Mouse (Mus musculus): Measurements from ENCODE around the gene Trim37. TPM values are rescaled to one million over a fixed set of nuclear protein-coding genes. Genes with fewer than 3 reads are reported as not detected.

Trim37 gene
- total and polyA plus RNA-seq, 2 experiments: 1.2 to 6.3 TPM

GRCm38 (mm10) chr11:87125562-87125961 lies 1.3 kb upstream of the Trim37 start:
- H3K27ac ChIP-seq (replicated peaks; ENCODE audit: insufficient read depth, low read depth, low read length): no peak overlapping the region
- peaks cover 2% of the 10 kb centered on the region; the same call in 1 of the 2 replicates for H3K4me1 ChIP-seq (ENCODE audit: control insufficient read depth, insufficient read depth, low read length)
- no peaks in the 10 kb centered on the region; the same call in 1 of the 2 replicates for H3K79me2 ChIP-seq (ENCODE audit: control insufficient read depth, insufficient read depth, low read length)
- no peak overlapping the region for H3K9ac ChIP-seq (ENCODE audit: low read depth, low read length)
- no peak for DNase-seq (ENCODE audit: extremely low read depth, low read depth, low spot score)
- no peaks in the 10 kb centered on the region for H3K27me3 ChIP-seq (ENCODE audit: control insufficient read depth, insufficient read depth, low read length)
- H3K4me3 ChIP-seq (ENCODE audit: insufficient read depth, low read depth, low read length): no peak overlapping the region
- no peak for TF ChIP-seq POLR2A (IDR thresholded peaks at IDR 0.05; ENCODE audit: extremely low read depth, insufficient read depth, low read length)
- TF ChIP-seq CTCF (IDR thresholded peaks at IDR 0.05; ENCODE audit: low read depth, low read length): no peak
- H3K36me3 ChIP-seq (ENCODE audit: control insufficient read depth, insufficient read depth, low read length): no peaks in the 10 kb centered on the region
- 73% methylated on average over 4 of the region's 4 CpGs for WGBS

GRCm38 (mm10) chr11:87126281-87126823 lies 525 bp upstream of the Trim37 start:
- H3K27ac ChIP-seq (replicated peaks; ENCODE audit: insufficient read depth, low read depth, low read length): 0 out of 2 replicates have a peak overlapping the region, but pooled peaks have one; percentile 4

GRCm38 (mm10) chr11:87136233-87136632 lies 9.4 kb downstream of the Trim37 start:
- TF ChIP-seq CTCF (IDR thresholded peaks at IDR 0.05; ENCODE audit: low read depth, low read length) (no peak), POLR2A (IDR thresholded peaks at IDR 0.05; ENCODE audit: extremely low read depth, insufficient read depth, low read length) (no peak)
- Histone ChIP-seq H3K4me3 (ENCODE audit: insufficient read depth, low read depth, low read length) (no peak overlapping the region), H3K9ac (ENCODE audit: low read depth, low read length) (no peak overlapping the region), H3K27ac (replicated peaks; ENCODE audit: insufficient read depth, low read depth, low read length) (no peak overlapping the region), H3K27me3 (ENCODE audit: control insufficient read depth, insufficient read depth, low read length) (no peaks in the 10 kb centered on the region), H3K4me1 (ENCODE audit: control insufficient read depth, insufficient read depth, low read length) (no peaks in the 10 kb centered on the region), H3K79me2 (ENCODE audit: control insufficient read depth, insufficient read depth, low read length) (no peaks in the 10 kb centered on the region), H3K36me3 (ENCODE audit: control insufficient read depth, insufficient read depth, low read length) (no peaks in the 10 kb centered on the region; the same call in 1 of the 2 replicates)
- WGBS: 98% methylated on average over 4 of the region's 4 CpGs
- DNase-seq (ENCODE audit: extremely low read depth, low read depth, low spot score): no peak

More at GRCm38 (mm10) chr11:87126281-87126823, 525 bp upstream of the Trim37 start:
- 8% methylated on average over 12 of the region's 12 CpGs for WGBS
- Histone ChIP-seq H3K79me2 (ENCODE audit: control insufficient read depth, insufficient read depth, low read length) (no peaks in the 10 kb centered on the region; the same call in 1 of the 2 replicates), H3K9ac (ENCODE audit: low read depth, low read length) (peak overlapping the region; percentile 32; the same call in 1 of the 2 replicates), H3K4me3 (ENCODE audit: insufficient read depth, low read depth, low read length) (peak overlapping the region; percentile 40), H3K4me1 (ENCODE audit: control insufficient read depth, insufficient read depth, low read length) (peaks cover 2% of the 10 kb centered on the region; the same call in 1 of the 2 replicates), H3K36me3 (ENCODE audit: control insufficient read depth, insufficient read depth, low read length) (no peaks in the 10 kb centered on the region), H3K27me3 (ENCODE audit: control insufficient read depth, insufficient read depth, low read length) (no peaks in the 10 kb centered on the region)
- DNase-seq (ENCODE audit: extremely low read depth, low read depth, low spot score): no peak
- no peak for TF ChIP-seq POLR2A (IDR thresholded peaks at IDR 0.05; ENCODE audit: extremely low read depth, insufficient read depth, low read length)
- TF ChIP-seq CTCF (IDR thresholded peaks at IDR 0.05; ENCODE audit: low read depth, low read length): no peak

- DNase-seq (ENCODE audit: extremely low read depth, low read depth, low spot score): no peak
- H3K27me3 ChIP-seq (ENCODE audit: control insufficient read depth, insufficient read depth, low read length): no peaks in the 10 kb centered on the region
- H3K4me1 ChIP-seq (ENCODE audit: control insufficient read depth, insufficient read depth, low read length): no peaks in the 10 kb centered on the region
- no peaks in the 10 kb centered on the region for H3K79me2 ChIP-seq (ENCODE audit: control insufficient read depth, insufficient read depth, low read length)
- no peaks in the 10 kb centered on the region; the same call in 1 of the 2 replicates for H3K36me3 ChIP-seq (ENCODE audit: control insufficient read depth, insufficient read depth, low read length)
- H3K9ac ChIP-seq (ENCODE audit: low read depth, low read length): no peak overlapping the region
- WGBS: 94% methylated on average over 2 of the region's 2 CpGs
- no peak overlapping the region for H3K4me3 ChIP-seq (ENCODE audit: insufficient read depth, low read depth, low read length)
- TF ChIP-seq POLR2A (IDR thresholded peaks at IDR 0.05; ENCODE audit: extremely low read depth, insufficient read depth, low read length) (no peak), CTCF (IDR thresholded peaks at IDR 0.05; ENCODE audit: low read depth, low read length) (no peak)
- H3K27ac ChIP-seq (replicated peaks; ENCODE audit: insufficient read depth, low read depth, low read length): no peak overlapping the region
Observed at GRCm38 (mm10) chr11:87158012-87158411, 31.1 kb downstream of the Trim37 start.

- peaks cover 14% of the 10 kb centered on the region for H3K36me3 ChIP-seq (ENCODE audit: control insufficient read depth, insufficient read depth, low read length)
- TF ChIP-seq CTCF (IDR thresholded peaks at IDR 0.05; ENCODE audit: low read depth, low read length): no peak
- no peak for TF ChIP-seq POLR2A (IDR thresholded peaks at IDR 0.05; ENCODE audit: extremely low read depth, insufficient read depth, low read length)
Observed at GRCm38 (mm10) chr11:87162687-87163086, 35.8 kb downstream of the Trim37 start.

GRCm38 (mm10) chr11:87163751-87164150 lies 36.9 kb downstream of the Trim37 start:
- Histone ChIP-seq H3K4me3 (ENCODE audit: insufficient read depth, low read depth, low read length) (no peak overlapping the region), H3K36me3 (ENCODE audit: control insufficient read depth, insufficient read depth, low read length) (peaks cover 18% of the 10 kb centered on the region), H3K4me1 (ENCODE audit: control insufficient read depth, insufficient read depth, low read length) (no peaks in the 10 kb centered on the region), H3K27ac (replicated peaks; ENCODE audit: insufficient read depth, low read depth, low read length) (no peak overlapping the region), H3K9ac (ENCODE audit: low read depth, low read length) (no peak overlapping the region), H3K27me3 (ENCODE audit: control insufficient read depth, insufficient read depth, low read length) (no peaks in the 10 kb centered on the region), H3K79me2 (ENCODE audit: control insufficient read depth, insufficient read depth, low read length) (no peaks in the 10 kb centered on the region)
- DNase-seq (ENCODE audit: extremely low read depth, low read depth, low spot score): no peak
- TF ChIP-seq POLR2A (IDR thresholded peaks at IDR 0.05; ENCODE audit: extremely low read depth, insufficient read depth, low read length) (no peak), CTCF (IDR thresholded peaks at IDR 0.05; ENCODE audit: low read depth, low read length) (no peak)

More at GRCm38 (mm10) chr11:87162687-87163086, 35.8 kb downstream of the Trim37 start:
- Histone ChIP-seq H3K4me3 (ENCODE audit: insufficient read depth, low read depth, low read length) (no peak overlapping the region), H3K27me3 (ENCODE audit: control insufficient read depth, insufficient read depth, low read length) (no peaks in the 10 kb centered on the region), H3K4me1 (ENCODE audit: control insufficient read depth, insufficient read depth, low read length) (no peaks in the 10 kb centered on the region), H3K79me2 (ENCODE audit: control insufficient read depth, insufficient read depth, low read length) (no peaks in the 10 kb centered on the region), H3K9ac (ENCODE audit: low read depth, low read length) (no peak overlapping the region), H3K27ac (replicated peaks; ENCODE audit: insufficient read depth, low read depth, low read length) (no peak overlapping the region)
- DNase-seq (ENCODE audit: extremely low read depth, low read depth, low spot score): no peak
- WGBS: 98% methylated on average over 4 of the region's 4 CpGs

All from liver, adult 2 months (tissue).